Mouse (Mus musculus) right cerebral cortex, adult 2 months (tissue): ENCODE results near the gene Gm20481.
"Not testable (repeated sequence)": the region's sequence is repeated elsewhere in the genome, so short reads cannot be mapped to it uniquely, and the experiment has no call there.

Source experiments
- DNase-seq, 2 experiments: peaks; one replicate each; pipeline ENCODE4 v3.0.0; 2021 to 2022; ENCODE audit warnings: low spot score in 2 of 2

Gene Gm20481

DNA sequence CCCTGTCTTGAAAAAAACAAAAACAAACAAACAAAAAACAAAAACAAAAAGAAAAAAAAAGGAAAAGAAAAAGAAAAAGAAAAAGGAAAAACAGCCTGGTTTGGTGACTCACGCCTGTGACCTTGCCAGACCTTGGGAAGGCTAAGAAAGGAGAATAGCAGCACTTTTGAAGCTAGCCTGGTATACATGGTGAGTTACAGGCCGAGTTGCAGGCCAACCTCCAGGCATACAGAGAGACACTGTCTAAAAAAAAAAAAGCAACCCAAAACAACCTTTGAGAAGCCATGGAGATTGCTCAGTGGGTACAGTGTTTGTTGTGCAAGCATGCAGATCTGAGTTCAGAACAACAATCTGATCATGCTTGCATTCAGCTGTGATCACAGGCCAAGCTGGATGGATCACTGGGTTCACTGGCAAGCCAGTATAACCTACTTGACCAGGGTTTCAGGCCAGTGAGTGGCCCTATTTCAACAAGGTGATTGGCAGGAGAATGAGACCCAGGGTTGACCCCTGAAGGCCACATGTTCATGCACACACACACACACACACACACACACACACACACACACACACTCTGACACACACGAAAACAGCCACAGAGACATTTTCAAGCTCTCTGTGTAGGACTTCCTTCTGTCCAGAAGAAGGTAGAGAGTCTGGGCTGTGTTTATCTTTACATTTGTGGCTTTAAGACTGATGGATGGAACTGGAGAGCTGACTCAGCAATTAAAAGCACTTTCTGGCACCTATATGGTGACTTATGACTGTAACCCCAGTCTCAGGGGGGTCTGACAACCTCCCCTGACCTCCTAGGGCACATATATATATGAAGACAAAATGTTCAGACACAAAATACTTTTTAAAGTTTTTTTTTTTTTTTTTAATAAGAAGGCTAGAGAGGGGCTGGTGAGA, 6.1 kb downstream of the Gm20481 start:
- DNase-seq = no peak

DNA sequence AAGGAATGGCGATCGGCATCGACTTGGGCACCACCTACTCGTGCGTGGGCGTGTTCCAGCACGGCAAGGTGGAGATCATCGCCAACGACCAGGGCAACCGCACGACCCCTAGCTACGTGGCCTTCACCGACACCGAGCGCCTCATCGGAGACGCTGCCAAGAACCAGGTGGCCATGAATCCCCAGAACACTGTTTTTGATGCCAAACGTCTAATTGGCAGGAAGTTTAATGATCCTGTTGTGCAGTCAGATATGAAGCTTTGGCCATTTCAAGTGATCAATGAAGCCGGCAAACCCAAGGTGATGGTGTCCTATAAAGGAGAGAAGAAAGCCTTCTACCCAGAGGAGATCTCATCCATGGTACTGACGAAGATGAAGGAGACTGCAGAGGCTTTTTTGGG, 7.3 kb downstream of the Gm20481 start:
- no peak for DNase-seq

DNA sequence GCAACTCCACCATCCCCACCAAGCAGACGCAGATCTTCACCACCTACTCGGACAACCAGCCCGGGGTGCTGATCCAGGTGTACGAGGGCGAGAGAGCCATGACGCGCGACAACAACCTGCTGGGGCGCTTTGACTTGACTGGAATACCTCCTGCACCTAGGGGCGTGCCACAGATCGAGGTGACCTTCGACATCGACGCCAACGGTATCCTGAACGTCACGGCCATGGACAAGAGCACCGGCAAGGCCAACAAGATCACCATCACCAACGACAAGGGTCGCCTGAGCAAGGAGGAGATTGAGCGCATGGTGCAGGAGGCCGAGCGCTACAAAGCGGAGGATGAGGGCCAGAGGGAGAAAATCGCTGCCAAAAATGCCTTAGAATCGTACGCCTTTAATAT, 8.5 kb downstream of the Gm20481 start:
- DNase-seq = no peak

DNA sequence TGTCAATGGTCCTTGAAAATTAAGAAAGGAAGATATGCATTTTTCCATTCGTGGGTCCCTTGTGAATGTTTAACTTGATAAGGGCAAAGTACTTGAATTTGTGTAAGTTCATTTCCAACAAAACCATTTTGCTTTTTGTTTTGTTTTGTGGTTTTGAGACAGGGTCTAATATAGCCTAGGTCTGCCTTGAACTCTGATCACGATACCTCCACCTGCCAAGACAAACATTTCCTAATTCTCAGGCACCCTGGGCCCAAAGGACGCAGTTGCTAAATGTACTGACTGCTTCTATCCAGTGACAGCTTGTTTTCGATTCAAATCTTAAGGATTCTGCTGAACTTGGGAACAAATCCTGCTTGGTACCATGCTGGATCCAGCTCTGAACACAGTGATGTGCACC, 9.9 kb downstream of the Gm20481 start:
- no peak for DNase-seq

DNA sequence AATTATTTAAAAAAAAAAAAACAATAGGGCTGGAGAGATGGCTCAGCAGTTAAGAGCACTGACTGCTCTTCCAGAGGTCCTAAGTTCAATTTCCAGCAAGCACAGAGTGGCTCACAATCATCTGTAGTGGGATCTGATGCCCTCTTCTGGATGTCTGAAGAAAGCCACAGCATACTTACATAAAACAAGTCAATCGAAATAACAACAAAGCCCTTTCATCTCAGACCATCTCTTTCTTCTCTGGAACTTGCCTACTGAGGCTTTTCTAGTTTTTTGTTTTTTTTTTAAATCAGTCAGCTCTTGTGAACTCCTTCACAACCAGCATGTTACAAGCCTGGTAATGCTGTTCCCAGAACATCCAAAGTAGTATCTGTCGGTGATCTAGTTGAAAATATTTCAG, 10.9 kb downstream of the Gm20481 start:
- DNase-seq = peak in 1 of 2 experiments; percentile 44

DNA sequence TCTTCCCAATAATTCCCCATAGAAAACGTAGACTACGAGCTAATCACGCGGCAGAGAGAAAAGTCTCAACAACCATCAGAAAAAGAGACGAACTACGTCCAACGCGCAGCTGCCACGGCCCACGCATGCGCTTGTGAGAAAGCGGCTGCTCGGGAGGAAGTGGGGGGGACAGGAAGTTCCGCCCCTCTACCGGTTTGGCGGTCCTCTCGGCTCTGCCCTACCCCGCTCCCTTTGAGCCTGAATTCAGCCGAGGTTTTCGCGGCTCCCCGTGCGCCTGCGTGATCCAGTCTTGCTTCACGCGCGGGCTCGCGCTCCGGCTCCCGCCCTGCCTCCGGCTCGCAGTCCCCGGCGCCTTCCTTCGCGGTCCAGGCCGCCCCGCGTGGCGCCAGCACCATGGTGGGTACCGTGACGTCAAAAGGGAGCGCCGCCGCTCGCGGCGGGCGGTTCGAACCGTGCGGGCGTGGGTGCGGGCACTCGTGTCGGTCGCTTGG, 12.0 kb downstream of the Gm20481 start, which contains the start of gene Lsm2:
Gene Lsm2, plus strand, starts transcription at position 173 of the 491 bp plus-strand sequence.
- DNase-seq = peak; percentile 91 to 94

DNA sequence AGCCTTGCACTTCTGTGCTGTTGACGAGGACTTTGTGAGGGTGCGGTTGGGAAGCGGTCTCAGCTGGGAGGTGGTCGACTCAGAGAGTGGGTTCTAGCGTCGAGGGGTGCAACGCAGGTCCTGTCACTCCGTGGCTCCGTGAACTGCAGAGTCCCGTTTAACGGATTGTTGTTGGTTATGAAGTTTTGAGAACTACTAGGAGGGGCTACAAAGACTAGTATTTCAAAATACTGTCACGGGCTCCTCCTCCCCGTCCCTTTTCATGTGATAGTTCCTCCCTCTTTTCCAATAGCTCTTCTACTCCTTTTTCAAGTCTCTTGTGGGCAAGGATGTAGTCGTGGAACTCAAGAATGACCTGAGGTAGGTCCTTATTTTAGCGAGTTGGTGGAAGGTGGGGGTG, 12.6 kb downstream of the Gm20481 start:
- no peak for DNase-seq

DNA sequence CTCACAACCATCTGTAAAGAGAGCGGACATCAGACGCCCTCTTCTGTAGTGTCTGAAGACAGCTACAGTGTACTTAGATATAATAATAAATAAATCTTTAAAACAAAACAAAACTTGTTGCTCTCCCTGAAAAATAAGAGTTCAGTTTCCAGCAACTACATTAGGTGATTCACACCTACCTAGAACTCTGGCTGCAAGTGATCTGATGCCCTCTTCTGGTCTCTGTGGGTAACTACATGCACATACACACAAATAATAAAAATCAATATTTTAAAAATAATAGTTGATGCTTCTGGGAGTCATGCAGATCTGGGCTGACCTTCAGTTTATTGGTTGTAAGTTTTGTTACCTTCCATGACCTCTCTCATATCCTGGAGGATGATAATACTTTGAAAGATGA, 14.5 kb downstream of the Gm20481 start:
- DNase-seq = no peak

DNA sequence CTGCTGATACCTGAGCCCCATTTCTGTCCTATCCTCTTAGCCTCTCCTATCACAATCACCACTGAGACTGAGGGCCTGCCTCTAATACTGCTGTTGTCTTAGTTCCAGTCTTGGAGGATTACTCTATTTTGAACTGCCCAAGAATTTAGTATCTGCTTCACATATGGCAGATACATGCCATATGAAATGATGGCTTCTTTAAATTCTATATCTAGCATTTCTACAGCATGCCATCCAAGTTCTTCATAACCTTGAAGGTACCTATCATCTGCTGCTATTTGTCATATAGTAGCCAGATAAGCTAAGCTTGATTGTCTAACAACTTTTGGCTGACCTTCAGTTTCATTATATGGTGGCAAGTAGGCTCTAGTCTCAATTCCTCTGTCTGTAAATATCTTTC, 25.0 kb downstream of the Gm20481 start:
- no peak for DNase-seq

DNA sequence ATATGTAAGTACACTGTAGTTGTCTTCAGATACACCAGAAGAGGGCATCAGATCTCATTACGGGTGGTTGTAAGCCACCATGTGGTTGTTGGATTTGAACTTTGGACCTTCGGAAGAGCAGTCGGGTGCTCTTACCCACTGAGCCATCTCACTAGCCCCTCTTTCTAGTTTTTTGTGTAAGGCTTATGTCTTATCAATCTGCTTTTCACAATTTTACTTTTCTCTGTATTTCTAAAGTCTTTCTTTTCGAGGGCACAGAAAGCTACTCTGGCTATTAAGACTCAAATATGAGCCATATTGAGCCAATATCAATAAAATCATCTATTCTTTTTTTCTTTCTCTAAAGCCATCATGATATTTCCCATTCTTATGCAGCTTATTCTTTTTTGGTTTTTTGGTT, 25.5 kb downstream of the Gm20481 start:
- not testable (repeated sequence) for DNase-seq

DNA sequence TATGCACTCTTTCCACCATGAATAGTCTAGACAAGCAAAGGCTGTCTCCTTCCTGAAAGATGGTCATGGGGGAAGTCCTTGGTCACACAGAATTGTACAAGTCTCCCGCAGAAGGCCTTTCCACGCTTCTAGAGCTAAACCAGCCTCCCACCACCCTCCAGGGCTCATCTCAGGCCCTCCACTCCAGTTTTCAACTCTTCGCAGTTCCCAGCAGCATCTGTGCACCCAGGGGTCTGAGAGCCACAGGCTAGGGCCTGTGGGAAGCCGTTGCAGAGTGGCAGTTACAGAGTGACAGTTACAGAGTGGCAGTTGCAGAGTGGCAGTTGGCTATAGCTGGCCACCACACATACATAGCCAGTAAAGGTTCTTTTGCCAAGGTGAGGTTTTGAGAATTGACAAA, 26.2 kb downstream of the Gm20481 start:
- not testable (repeated sequence) for DNase-seq

DNA sequence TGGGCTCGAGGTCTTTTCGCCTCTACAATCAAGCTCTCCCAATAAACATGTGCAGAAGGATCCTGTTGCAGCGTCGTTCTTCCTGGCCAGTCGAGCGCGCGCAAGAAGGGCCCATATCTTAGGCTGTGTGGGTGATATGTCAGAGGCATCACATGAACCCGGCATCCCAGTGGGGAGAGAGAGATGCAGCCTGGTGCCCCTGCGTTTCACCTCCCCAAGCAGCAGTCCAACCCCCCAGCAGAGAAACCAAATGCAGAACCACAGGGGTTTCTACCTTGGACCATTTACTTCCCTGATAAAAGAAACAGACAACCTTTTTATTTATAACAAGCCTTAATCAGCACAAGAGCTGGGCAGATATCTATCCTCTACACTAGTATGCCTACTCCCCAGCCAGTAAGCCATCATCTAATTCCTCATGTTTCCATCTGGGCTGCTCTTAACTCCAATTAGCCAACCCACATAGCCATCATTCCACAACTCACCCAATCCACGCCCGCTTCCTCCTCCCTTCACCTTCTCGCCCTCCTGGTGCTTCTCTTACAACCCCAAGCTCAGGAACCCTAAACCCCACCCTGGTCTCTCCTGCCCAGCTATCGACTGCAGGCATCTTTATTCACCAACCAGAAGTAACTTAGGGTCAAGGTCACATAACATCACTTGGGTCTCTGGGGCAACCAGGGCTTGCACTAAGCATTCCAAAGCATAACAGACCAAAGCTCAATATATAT, 26.9 kb downstream of the Gm20481 start:
- no peak for DNase-seq

DNA sequence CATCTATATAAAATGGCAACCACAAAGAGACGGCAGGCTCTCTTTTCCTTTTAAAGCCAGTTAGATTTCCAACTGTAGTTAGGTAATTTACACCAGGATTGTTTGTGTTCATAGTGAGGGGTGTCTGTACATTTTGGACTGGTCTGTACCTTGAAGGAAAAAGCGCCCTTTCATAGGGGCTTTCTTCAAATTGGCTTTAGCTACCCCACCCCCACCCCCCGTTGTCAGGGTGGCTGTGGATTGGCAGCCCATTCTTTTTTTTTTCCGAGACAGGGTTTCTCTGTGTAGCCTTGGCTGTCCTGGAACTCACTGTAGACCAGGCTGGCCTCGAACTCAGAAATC, 27.4 kb downstream of the Gm20481 start:
- DNase-seq = no peak

DNA sequence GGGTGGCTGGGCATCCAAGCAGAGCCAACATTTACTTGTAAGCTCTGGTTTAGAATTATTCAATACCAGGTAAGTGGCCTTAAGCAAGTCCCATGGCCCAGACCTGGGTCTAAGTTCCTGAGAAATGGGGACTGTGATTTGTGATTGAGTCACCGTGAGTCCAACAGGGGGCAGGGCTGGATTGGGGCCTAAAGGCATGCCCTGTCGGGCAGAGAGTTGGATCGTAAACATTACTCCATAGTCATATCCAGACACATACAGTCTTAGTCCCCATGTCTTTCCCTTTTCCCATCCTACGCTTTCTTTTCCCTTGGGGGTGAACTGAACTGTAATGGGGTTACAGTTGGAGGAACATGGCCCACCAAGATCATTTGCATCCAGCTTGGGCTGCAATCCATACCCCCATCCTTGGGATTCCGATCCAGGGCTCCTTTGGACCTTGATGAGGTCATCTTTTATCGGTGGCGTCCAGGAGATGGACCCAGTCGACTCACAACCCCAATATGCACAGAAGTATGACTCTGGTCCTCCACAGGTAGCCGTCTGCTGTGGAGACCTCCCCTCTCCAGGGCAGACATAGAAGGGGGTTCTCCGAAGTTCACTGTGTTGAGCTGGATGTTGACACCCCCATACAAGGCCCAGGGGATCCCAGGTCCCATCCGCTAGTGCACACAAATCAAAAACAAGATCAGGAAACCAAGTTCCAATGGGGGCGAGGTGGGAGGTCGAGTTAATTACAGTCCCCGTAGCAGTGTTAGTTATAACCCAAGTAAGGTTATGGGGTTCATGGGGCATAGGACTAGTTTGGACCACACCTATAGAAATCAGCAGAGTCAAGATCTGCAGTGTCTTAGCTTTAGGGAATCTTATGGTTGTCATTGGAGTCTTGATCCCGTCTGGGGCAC, 29.1 kb downstream of the Gm20481 start:
- no peak for DNase-seq

DNA sequence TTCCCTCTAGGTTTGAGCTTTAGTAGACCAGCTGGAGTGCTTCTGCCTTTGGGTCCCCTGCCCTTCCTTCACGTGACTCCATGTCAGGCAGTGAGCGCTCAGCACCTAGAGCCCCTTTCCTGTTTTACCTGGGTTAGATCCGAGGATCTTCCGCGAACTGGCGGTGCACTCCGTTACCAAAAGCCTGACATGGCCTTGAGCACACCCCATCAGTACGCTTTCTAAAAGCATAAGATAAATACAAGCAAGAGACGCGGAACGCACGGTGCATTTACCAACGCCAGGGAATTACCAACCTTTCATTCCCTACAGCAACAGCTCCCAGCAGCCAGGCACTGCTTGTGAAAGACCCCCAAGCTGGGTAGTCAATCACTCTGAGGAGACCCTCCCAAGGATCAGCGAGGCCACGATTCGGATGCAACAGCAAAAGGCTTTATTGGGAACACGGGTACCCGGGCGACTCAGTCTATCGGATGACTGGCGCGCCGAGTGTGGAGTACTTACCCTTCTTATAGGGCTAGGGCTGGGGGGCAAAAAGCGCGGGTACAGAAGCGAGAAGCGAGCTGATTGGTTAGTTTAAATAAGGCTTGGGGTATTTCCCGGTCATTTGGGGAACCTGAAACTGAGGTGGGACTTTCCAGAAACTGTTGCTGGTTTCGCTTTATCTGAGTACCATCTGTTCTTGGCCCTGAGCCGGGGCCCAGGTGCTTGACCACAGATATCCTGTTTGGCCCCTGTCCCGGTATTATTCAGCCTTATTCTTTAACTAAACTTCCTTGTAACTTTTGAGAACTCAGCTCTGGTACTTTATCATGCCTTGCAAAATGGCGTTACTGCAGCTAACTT, 30.4 kb downstream of the Gm20481 start:
- DNase-seq = not testable (repeated sequence)

DNA sequence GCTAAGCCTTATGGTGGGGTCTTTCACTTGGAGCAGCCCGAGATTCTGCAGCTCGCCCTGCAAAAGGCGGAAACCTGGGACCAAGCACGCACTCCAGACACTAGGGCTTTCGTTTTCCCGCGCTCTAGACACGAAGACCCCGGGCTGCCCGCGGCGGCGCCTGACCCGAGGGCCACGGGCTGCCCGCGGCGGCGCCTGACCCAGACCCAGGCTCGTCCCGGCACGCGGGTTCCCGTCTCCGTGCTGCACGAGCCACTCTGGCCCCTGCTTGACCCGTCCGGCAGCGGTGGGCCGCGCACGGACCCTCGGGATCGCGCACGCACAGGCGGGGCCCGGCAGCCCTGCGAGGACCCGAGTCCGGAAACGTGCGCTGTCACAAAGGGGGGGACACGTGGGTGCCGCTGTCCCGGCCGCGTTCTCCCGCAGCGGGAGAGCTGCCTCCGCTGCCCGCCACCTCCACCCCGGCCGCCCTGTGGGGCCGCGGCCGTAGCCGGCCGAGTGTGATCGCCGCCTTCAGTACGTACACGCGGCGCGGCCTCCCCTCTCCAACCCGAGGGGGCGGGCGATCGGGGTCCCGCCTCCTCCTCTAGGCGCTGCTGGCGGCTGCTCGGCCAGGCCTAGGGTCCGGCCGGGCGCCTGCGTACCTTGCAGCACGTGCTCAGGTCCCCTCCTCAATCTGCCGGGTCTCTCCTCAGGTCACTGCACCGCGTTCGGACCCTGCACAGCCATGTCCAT, 31.2 kb downstream of the Gm20481 start, which contains the start of gene Vars:
Gene Vars, plus strand, starts transcription at position 271 of the 735 bp plus-strand sequence.
- peak; percentile 72 to 80 for DNase-seq

DNA sequence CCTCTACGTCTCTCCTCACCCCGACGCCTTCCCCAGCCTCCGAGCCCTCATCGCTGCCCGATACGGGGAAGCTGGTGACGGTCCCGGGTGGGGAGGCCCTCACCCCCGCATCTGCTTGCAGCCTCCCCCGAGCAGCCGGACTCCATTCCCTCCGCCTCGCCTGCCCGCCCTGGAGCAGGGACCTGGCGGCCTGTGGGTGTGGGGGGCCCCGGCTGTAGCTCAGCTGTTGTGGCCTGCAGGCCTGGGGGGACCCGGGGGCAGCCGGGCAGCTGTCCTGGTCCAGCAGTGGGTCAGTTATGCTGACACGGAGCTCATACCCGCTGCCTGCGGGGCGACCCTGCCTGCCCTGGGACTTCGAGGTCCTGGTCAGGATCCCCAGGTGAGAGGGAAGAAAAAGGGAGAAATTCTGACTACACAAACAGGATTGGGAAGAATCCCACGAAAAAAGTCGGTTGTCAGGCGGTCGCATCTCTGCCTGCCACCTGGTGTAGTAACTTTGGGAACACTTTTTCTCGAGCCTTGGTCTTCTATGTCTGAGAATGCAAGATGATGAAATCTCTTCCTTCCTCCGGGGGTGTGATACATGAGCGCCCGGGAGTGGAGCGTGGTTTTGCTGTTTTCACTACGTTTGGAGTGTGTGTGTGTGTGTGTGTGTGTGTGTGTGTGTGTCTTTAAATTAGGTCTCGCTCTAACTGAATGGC, 31.9 kb downstream of the Gm20481 start:
- DNase-seq = peak; percentile 48 to 51

DNA sequence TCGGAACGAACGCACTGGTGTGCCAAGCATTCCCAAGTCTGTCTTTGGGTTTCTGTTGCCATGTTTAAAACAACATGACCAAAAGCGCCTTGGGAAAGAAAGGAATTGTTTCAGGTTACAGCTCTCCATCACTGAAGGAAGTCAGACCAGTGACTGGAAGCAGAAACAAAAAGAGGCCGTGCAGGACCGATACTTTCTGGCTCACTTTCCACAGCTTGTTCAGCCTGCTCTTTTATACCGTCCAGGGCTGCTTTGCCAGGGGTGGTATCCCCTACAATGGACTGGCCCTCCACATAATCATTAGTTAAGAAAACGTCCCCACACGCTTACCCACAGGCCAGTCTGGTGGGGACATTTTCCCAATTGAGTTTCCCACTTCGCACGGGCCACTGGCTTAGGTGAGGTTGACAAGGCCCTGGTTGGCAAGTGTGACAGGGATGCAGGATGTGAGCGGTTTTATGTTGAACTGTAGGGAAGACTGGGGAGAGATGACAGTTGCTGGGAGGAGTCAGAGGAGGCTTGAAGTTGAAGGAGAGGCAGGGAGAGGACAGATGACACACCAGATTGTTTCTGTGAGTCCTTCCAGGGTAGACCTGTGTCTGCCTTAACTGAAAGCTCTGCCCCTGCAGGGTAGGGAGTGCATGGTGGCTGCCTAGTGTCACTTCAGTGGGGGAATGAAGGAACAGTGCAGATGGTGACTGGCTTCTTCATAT, 32.6 kb downstream of the Gm20481 start:
- no peak for DNase-seq
